Mouse (Mus musculus) brain, embryonic 14.5 days (tissue): ENCODE measurements at regions not wholly inside any gene's neighbourhood (a gene's known extent, or its start where the extent isn't known, plus 50 kb on each side); places are given as distances from the start of the nearest gene placed in this dataset.

Experiments used
- CTCF ChIP-seq: fragments of 200-500 bp; IDR thresholded peaks from 2 replicates; pipeline ENCODE4 v1.5.1; 2012; ENCODE audit warnings: inconsistent platforms, mild to moderate bottlenecking, moderate library complexity, borderline replicate concordance; ENCODE audit not compliant: insufficient read depth, insufficient read length; ENCODE audit errors: extremely low read depth
- POLR2A ChIP-seq: fragments of 200-500 bp; IDR thresholded peaks from 2 replicates; pipeline ENCODE4 v1.6.1; 2012; ENCODE audit warnings: mild to moderate bottlenecking, inconsistent platforms, borderline replicate concordance; ENCODE audit not compliant: poor library complexity, insufficient read depth, insufficient read length, severe bottlenecking; ENCODE audit errors: extremely low read depth

- TF ChIP-seq CTCF (no peak), POLR2A (no peak)
Measured at GRCm38 (mm10) chr8:103272305-103273079, 487.1 kb upstream of the Cdh11 start.
